Mouse (Mus musculus) hindbrain, embryonic 15.5 days (tissue): ENCODE data around the gene Igf2r. TPM values are rescaled to one million over a fixed set of nuclear protein-coding genes. Genes with fewer than 3 reads are reported as not detected.
"Not testable (repeated sequence)": the region's sequence is repeated elsewhere in the genome, so short reads cannot be mapped to it uniquely, and the experiment has no call there.

Source experiments
- ATAC-seq: fragments of 200-750 bp; cut with Nextera tagmentation; 2 replicates; pipeline ENCODE4 v1.8.0; 2017; ENCODE audit warnings: low read depth, moderate number of reproducible peaks, moderate TSS enrichment; ENCODE audit not compliant: low FRiP score
- H3K27ac ChIP-seq: fragments of 300-500 bp; sonication (generic); replicated peaks from 2 replicates; pipeline ENCODE4 v1.5.1; 2015; ENCODE audit warnings: mild to moderate bottlenecking, inconsistent platforms
- H3K27me3 ChIP-seq: fragments of 300-500 bp; sonication (generic); 2 replicates; pipeline ENCODE4 v1.6.1; 2015; ENCODE audit warnings: control low read depth, inconsistent platforms
- H3K36me3 ChIP-seq: fragments of 300-500 bp; sonication (generic); 2 replicates; pipeline ENCODE4 v1.6.1; 2015; ENCODE audit warnings: control low read depth, inconsistent platforms
- H3K4me1 ChIP-seq: fragments of 300-500 bp; sonication (generic); replicated peaks from 2 replicates; pipeline ENCODE4 v1.6.1; 2015; ENCODE audit warnings: control low read depth, inconsistent platforms
- H3K4me2 ChIP-seq: fragments of 300-500 bp; sonication (generic); 2 replicates; pipeline ENCODE4 v1.6.1; 2015; ENCODE audit warnings: moderate library complexity, mild to moderate bottlenecking, inconsistent platforms
- H3K4me3 ChIP-seq: fragments of 300-500 bp; sonication (generic); 2 replicates; pipeline ENCODE4 v1.5.1; 2015; ENCODE audit warnings: mild to moderate bottlenecking, inconsistent platforms
- H3K9ac ChIP-seq: fragments of 300-500 bp; sonication (generic); 2 replicates; pipeline ENCODE4 v1.6.1; 2015; ENCODE audit warnings: inconsistent platforms
- H3K9me3 ChIP-seq: fragments of 300-500 bp; sonication (generic); 2 replicates; pipeline ENCODE4 v1.6.1; 2016; ENCODE audit warnings: control low read depth, inconsistent platforms
- WGBS: fragments of 180-500 bp; shearing (Covaris S2); methylation state at CpG from one replicate; pipeline ENCODE4 v1.1.7; 2015; 5-methylcytosine and 5-hydroxymethylcytosine counted together
- polyA plus RNA-seq: library from polyadenylated mRNA; unstranded; fragments of >200 nt; fragmentation: Nextera tagmentation; extraction: Ambion mirVana; gene quantifications from 2 replicates; pipeline ENCODE4 v1.2.1, GENCODE M21; 2015

Gene Igf2r
- polyA plus RNA-seq, 1 experiment from 2014 or later = 9.1 TPM

DNA sequence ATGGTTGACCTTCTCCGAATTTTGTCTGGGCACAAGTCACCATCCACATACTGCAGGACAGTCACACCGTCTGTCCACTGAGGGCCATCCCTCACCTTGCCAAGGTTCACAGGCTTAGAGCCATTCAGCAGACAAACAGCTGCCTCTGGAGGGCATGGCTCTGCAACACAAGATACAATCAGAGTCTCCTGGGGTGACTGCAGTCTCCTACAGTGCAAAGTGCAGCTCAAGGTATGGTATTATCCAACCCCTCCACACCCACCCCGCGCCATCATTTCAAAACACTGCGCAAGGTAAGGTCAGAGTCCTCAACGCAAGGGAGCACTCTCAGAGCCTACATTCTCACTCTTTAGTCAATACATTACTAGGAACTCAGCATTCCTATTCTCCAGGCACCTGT, 69.1 kb downstream of the Igf2r start:
- Histone ChIP-seq H3K4me3 (no peak overlapping the region), H3K27me3 (no peaks in the 10 kb centered on the region), H3K27ac (no peak overlapping the region), H3K36me3 (peaks cover 86% of the 10 kb centered on the region), H3K9me3 (no peaks in the 10 kb centered on the region), H3K4me1 (no peaks in the 10 kb centered on the region), H3K4me2 (no peak overlapping the region), H3K9ac (no peak overlapping the region)
- WGBS = 98% methylated on average over 6 of the region's 6 CpGs
- ATAC-seq = no peak

DNA sequence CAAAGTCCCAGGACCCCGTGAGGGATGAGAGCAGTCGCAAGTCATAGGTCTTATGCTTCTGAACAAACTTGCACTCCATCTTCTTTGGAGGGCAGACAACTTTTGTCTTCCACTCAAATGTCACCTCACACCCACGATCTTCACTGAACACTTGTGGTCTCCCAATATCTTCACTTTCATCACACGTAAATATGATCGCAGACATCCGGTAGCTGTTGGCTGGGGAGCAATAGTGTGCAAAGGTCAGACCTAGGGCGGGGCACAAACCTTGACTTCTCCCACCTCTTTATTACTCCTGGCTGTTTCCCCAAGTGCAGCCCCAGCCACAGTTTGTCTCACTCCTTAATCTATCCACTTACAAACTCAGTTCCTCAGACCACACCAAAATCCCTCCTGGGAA, 77.6 kb downstream of the Igf2r start:
- Histone ChIP-seq H3K9ac (no peak overlapping the region), H3K4me1 (no peaks in the 10 kb centered on the region), H3K4me2 (no peak overlapping the region), H3K9me3 (no peaks in the 10 kb centered on the region), H3K27ac (no peak overlapping the region), H3K27me3 (no peaks in the 10 kb centered on the region), H3K4me3 (no peak overlapping the region), H3K36me3 (peaks cover 92% of the 10 kb centered on the region)
- WGBS = 96% methylated on average over 7 of the region's 7 CpGs
- ATAC-seq = no peak

DNA sequence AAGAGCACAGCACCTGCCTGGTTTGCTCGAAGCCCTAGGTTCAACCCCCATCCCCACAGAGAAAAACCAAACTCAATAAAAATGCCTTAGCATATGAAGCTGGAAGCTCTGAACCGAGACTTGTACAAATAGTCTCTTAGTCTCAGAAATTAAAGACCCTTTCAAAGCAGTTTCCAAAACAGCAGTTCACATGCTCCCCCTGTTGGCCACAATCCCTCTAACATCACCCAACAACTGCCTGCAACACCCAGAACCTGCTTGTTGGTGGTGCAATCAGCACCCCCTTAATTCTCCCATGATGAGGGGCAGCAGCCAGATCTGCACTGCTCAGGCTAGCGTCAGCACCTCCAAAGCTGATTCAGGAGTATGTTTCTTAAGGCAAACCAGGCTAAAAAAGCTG, 79.9 kb downstream of the Igf2r start:
- Histone ChIP-seq H3K27me3 (no peaks in the 10 kb centered on the region), H3K4me2 (no peak overlapping the region), H3K9ac (no peak overlapping the region), H3K9me3 (no peaks in the 10 kb centered on the region), H3K36me3 (peaks cover 90% of the 10 kb centered on the region), H3K27ac (no peak overlapping the region), H3K4me1 (no peaks in the 10 kb centered on the region), H3K4me3 (no peak overlapping the region)
- 68% methylated on average over 3 of the region's 3 CpGs for WGBS
- ATAC-seq = no peak

DNA sequence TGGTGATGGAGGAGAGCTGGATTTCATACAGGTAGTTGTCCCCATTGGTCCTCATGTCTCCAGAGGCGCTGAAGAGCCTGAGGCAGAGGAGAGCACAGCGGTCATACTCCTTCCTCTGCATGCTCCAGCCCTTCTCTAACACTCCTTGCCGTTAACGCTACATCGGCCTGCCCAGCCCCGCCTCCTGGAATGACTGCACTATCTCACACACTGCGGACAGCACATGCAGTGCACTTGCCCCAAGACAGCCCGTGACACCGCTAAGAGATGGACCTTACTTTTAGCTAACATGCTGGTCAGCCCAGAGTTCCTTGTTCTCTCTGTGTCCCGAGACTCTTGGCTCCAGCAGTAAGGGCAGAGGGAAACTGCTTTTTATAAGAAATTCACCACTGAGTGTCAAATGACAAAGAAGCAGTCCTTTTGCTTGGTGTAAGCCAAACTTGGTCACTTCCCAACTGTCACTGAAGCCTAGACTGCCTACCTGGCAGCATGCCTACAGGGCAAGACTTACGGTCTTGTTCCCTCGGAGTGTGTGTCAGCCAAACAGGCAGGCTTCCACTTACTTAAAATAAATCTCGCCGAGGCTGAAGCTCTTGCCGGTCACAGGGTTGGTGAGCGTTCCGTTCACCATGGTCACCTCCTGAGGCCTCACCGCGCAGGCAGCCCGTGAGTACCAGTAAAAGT, 80.9 kb downstream of the Igf2r start:
- no peak overlapping the region for H3K4me3 ChIP-seq
- no peak overlapping the region for H3K4me2 ChIP-seq
- WGBS = 87% methylated on average over 20 of the region's 20 CpGs
- no peak overlapping the region for H3K9ac ChIP-seq
- ATAC-seq = 0 out of 2 replicates have a peak, but pooled peaks have one; percentile 58
- H3K9me3 ChIP-seq = no peaks in the 10 kb centered on the region
- H3K27me3 ChIP-seq = no peaks in the 10 kb centered on the region
- H3K27ac ChIP-seq = no peak overlapping the region
- peaks cover 90% of the 10 kb centered on the region for H3K36me3 ChIP-seq
- H3K4me1 ChIP-seq = no peaks in the 10 kb centered on the region

DNA sequence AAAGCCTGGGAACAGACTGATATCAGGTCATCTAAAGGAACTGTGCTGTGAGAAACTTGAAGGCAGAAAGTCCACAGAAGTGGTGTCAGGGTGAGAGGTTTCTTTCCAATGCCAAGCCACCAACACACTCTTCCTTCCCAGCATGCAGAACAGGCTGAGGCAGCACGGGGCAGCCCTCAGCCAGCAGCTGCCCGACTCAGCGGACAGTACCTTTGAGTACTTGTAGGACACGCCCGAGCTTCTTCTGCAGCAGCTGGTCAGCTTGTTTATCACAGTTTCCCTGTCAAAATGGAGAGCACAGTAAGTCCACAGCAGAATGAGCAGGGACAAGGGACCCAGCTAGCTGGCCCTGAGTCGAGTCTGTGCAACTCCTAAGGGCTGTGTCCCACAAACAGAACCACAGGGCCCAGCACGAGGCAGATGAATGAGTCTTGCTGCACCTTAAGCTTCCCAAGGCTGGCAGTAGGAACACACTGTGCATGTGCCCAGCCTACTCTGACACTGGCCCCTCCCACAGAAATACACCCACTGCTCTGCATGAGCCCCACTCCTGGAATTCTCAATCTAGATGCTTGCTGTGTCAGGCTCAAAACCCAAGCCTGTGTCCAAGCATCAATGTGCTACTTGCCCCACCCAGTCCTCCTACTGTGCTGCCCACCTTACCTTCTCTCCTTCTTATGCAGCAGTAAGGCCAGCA, 84.4 kb downstream of the Igf2r start:
- Histone ChIP-seq H3K4me1 (no peaks in the 10 kb centered on the region), H3K4me2 (no peak overlapping the region), H3K27me3 (no peaks in the 10 kb centered on the region), H3K36me3 (peaks cover 66% of the 10 kb centered on the region), H3K9ac (no peak overlapping the region), H3K4me3 (no peak overlapping the region), H3K9me3 (no peaks in the 10 kb centered on the region), H3K27ac (no peak overlapping the region)
- 94% methylated on average over 7 of the region's 7 CpGs for WGBS
- no peak for ATAC-seq

DNA sequence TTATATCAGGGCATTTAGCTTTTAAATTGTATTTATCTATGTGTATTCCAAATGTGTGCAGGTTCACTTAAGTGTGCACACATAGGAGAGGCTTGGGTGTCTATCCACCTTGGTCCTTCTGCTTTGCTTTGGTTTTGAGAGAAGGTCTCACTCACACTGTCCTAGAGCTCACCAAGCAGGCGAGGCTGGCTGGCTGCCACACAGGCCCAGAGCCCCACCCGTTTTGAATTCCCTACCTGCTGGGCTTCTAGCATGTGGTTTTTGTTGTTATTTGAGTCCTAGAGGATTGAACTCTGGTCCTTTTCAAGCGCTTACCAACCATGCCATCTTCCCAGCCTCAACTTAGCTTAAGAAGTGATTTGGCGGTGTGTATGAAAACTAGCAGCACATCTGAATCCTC, 85.1 kb downstream of the Igf2r start:
- no peaks in the 10 kb centered on the region for H3K4me1 ChIP-seq
- no peak overlapping the region for H3K27ac ChIP-seq
- H3K9ac ChIP-seq = no peak overlapping the region
- ATAC-seq = no peak
- H3K4me2 ChIP-seq = no peak overlapping the region
- H3K9me3 ChIP-seq = no peaks in the 10 kb centered on the region
- WGBS = 82% methylated on average over 4 of the region's 4 CpGs
- H3K27me3 ChIP-seq = no peaks in the 10 kb centered on the region
- H3K36me3 ChIP-seq = peaks cover 61% of the 10 kb centered on the region
- H3K4me3 ChIP-seq = no peak overlapping the region

DNA sequence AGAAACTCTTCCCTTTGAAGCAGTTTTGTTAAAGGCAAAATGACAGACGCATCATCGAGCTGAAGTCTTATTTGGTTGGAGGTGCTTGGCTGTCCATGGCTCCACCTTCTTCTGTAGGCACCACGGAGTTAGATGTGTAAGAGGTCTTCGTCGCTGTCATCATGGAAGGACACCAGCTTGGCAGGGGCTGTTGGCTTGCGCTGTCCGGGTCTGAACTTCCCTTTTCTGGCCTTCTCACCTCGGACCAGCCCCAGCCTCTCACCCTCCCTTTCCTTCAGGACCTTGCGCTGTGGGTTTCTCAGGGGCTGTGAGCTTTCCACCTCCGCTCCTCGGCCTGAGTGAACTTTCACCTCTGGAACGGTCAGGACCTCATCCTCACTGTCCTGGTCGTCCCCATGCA, 85.9 kb downstream of the Igf2r start:
- no peak overlapping the region for H3K9ac ChIP-seq
- no peaks in the 10 kb centered on the region for H3K9me3 ChIP-seq
- no peaks in the 10 kb centered on the region for H3K27me3 ChIP-seq
- no peak overlapping the region for H3K4me3 ChIP-seq
- no peaks in the 10 kb centered on the region for H3K4me1 ChIP-seq
- H3K36me3 ChIP-seq = peaks cover 53% of the 10 kb centered on the region
- no peak overlapping the region for H3K27ac ChIP-seq
- no peak overlapping the region for H3K4me2 ChIP-seq
- WGBS = 96% methylated on average over 13 of the region's 13 CpGs
- no peak for ATAC-seq

DNA sequence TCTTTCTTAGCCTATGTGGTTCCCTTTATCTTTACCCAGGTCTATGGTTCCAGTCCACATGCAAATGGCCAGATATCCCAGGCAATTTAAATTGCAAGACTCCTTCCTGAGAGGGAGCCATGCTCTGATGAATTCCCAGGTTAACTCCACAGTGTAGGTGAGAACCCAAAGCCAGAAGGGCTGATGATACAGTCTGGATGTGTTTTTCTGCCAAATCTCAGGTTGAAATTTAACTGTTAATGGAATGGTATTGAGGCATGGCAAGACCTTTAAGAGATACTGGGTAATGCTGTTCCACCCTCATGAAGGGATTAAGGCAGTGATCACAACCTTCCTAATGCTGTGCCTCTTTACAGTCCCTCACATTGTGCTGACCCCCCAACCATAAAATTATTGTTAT, 91.2 kb downstream of the Igf2r start:
- no peaks in the 10 kb centered on the region for H3K4me1 ChIP-seq
- no peak overlapping the region for H3K4me2 ChIP-seq
- no peak overlapping the region for H3K4me3 ChIP-seq
- no peaks in the 10 kb centered on the region for H3K27me3 ChIP-seq
- no peak overlapping the region for H3K27ac ChIP-seq
- H3K9me3 ChIP-seq = no peaks in the 10 kb centered on the region
- no peak for ATAC-seq
- 0 out of 2 replicates have a peak, but pooled peaks cover 6% of the 10 kb centered on the region for H3K36me3 ChIP-seq
- no peak overlapping the region for H3K9ac ChIP-seq

DNA sequence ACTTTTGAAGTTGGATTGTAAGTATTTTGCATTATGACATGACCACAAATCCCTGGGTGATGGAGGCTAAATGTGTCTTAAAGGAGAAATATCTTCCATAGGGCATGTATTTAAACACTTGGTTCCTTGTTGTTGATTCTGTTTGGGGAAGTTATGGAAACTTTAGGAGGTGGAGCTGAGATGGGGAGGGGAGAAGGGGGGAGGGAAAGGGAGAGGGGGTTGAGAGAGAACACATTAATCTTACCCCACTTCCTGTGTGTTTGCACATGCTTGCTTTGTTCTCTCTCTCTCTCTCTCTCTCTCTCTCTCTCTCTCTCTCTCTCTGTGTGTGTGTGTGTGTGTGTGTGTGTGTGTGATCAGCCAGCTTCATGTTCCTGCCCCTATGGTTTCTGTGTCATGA, 92.3 kb downstream of the Igf2r start:
- H3K4me1 ChIP-seq = no peaks in the 10 kb centered on the region
- H3K4me3 ChIP-seq = no peak overlapping the region
- H3K9me3 ChIP-seq = no peaks in the 10 kb centered on the region
- ATAC-seq = no peak
- no peaks in the 10 kb centered on the region for H3K27me3 ChIP-seq
- no peak overlapping the region for H3K9ac ChIP-seq
- no peak overlapping the region for H3K27ac ChIP-seq
- no peak overlapping the region for H3K4me2 ChIP-seq
- H3K36me3 ChIP-seq = no peaks in the 10 kb centered on the region

DNA sequence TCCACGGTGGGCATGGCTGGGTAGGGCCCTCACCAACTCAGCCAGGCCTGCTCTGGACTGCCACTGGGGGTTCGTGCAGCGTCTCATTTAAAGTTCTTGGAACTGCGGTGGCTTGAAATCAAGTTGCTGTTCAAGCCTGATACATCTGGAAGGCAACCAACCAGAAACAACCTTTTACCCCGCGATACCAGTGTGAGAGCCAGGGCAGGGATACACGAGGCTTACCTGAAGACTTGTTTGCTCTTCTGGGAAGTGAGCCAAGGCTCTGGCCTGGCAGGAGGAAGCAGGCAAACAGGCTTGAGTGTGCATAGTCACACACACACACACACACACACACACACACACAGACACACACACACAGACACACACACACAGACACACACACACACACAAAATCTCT, 93.8 kb downstream of the Igf2r start, which contains the start of gene Slc22a1:
Slc22a1 (minus strand) TSS at position 184 of the 400 bp plus-strand sequence.
- no peaks in the 10 kb centered on the region for H3K9me3 ChIP-seq
- no peak for ATAC-seq
- H3K9ac ChIP-seq = no peak within 1 kb of the TSS
- no peaks in the 10 kb centered on the region for H3K27me3 ChIP-seq
- H3K27ac ChIP-seq = no peak within 1 kb of the TSS
- 88% methylated on average over 7 of the region's 7 CpGs for WGBS
- no peaks in the 10 kb centered on the region for H3K4me1 ChIP-seq
- no peak within 1 kb of the TSS for H3K4me3 ChIP-seq
- H3K4me2 ChIP-seq = no peak within 1 kb of the TSS
- H3K36me3 ChIP-seq = no peaks in the 10 kb centered on the region

DNA sequence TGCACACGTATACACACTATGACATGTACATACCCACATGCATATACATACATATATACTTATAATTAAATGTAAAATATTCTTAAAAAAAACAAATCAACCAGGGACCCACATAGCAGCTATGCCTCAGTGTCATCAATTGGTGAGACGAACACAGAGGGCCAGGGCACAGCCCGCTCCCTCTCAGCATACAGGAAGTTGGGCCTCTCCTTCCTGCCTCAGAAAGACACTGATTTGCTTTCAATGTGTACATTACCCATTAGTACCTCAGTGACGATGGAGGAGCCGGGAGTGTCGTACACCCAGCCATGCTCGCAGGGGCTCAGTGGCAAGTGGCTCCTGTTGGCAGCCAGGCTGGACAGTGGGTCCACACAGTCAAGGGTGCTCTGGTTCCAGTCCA, 94.5 kb downstream of the Igf2r start:
- not testable (repeated sequence) for H3K4me1 ChIP-seq, H3K27me3 ChIP-seq, ATAC-seq, H3K9me3 ChIP-seq, H3K27ac ChIP-seq, H3K36me3 ChIP-seq, H3K9ac ChIP-seq, H3K4me2 ChIP-seq, H3K4me3 ChIP-seq
- 97% methylated on average over 7 of the region's 7 CpGs for WGBS

DNA sequence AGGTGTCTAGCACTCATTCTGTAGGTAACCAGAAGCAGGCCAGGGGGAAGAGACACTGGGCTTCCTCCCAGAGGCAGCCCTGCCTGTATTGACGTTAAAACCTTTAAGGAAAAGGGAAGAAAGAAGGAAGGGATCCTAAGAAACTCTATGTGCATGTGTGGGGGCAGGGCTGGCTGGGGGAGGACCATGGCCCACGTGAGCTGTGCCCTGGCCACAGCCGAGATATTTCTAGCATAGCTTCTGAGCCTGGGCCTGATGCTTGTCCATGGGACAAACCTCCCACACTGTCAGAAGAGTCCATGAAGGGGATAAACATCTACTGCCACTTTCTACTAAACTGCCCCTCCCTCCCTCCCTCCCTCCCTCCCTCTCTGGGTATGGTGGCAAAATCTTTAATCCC, 95.6 kb downstream of the Igf2r start:
- H3K9ac ChIP-seq = no peak overlapping the region
- no peak for ATAC-seq
- no peak overlapping the region for H3K4me2 ChIP-seq
- H3K4me3 ChIP-seq = no peak overlapping the region
- no peaks in the 10 kb centered on the region for H3K36me3 ChIP-seq
- no peaks in the 10 kb centered on the region for H3K4me1 ChIP-seq
- no peak overlapping the region for H3K27ac ChIP-seq
- H3K9me3 ChIP-seq = no peaks in the 10 kb centered on the region
- H3K27me3 ChIP-seq = no peaks in the 10 kb centered on the region
- WGBS = 75% methylated on average over 3 of the region's 3 CpGs
